Comparison of ENCODE assay signal across 41 mouse cellular contexts in genomic region chr5:76351537-76351936, GRCm38 (mm10). TPM values are rescaled to one million over a fixed set of nuclear protein-coding genes. Genes with fewer than 3 reads are reported as not detected.
"Had no signal": no experiment of that assay in that cellular context is flagged by ENCODE, and none has a peak within 500 bp of the region (broad histone marks: within the 10 kb centered on the region; RNA-seq: fewer than 3 reads in every experiment).

No protein-coding gene starts in this region.

- H3K36me3 ChIP-seq: heart, embryonic 10.5 days; heart, embryonic 12.5 days; heart, embryonic 13.5 days; heart, embryonic 15.5 days; hindbrain, embryonic 10.5 days; hindbrain, embryonic 12.5 days; hindbrain, embryonic 13.5 days; hindbrain, embryonic 15.5 days; intestine, embryonic 15.5 days; kidney, embryonic 15.5 days had no signal

- H3K4me1 ChIP-seq: heart, embryonic 10.5 days; heart, embryonic 12.5 days; heart, embryonic 13.5 days; heart, embryonic 15.5 days; hindbrain, embryonic 10.5 days; hindbrain, embryonic 12.5 days; hindbrain, embryonic 13.5 days; hindbrain, embryonic 15.5 days; intestine, embryonic 15.5 days; kidney, embryonic 15.5 days had no signal

- H3K9ac ChIP-seq: heart, embryonic 12.5 days; heart, embryonic 13.5 days; heart, embryonic 15.5 days; hindbrain, embryonic 12.5 days; hindbrain, embryonic 13.5 days; hindbrain, embryonic 14.5 days; hindbrain, embryonic 15.5 days; intestine, embryonic 15.5 days; kidney, embryonic 15.5 days had no signal

- H3K27ac ChIP-seq: heart, embryonic 10.5 days; heart, embryonic 13.5 days; heart, embryonic 15.5 days; hindbrain, embryonic 10.5 days; hindbrain, embryonic 12.5 days; hindbrain, embryonic 13.5 days; hindbrain, embryonic 14.5 days; hindbrain, embryonic 15.5 days; hindbrain, postnatal 0 days; intestine, embryonic 15.5 days; kidney, embryonic 15.5 days; kidney, postnatal 0 days; layer of hippocampus, adult 2 months had no signal

- DNase-seq: heart, postnatal 10 days; heart, postnatal 14 days; heart, postnatal 36 days; heart, postnatal 4 days; kidney, adult 11 months; kidney, adult 18-20 months; kidney, adult 2 months; kidney, adult 8-10 months; kidney, adult 9 months; kidney, postnatal 10 days; kidney, postnatal 14 days; kidney, postnatal 25 days; kidney, postnatal 36 days; kidney, postnatal 4 days had no signal

- H3K27me3 ChIP-seq: heart, embryonic 12.5 days; heart, embryonic 13.5 days; heart, embryonic 15.5 days; hindbrain, embryonic 12.5 days; hindbrain, embryonic 13.5 days; hindbrain, embryonic 15.5 days; intestine, embryonic 15.5 days; kidney, embryonic 15.5 days had no signal

- H3K4me3 ChIP-seq: heart, embryonic 10.5 days; heart, embryonic 12.5 days; heart, embryonic 13.5 days; heart, embryonic 15.5 days; hindbrain, embryonic 10.5 days; hindbrain, embryonic 12.5 days; hindbrain, embryonic 13.5 days; hindbrain, embryonic 15.5 days; intestine, embryonic 15.5 days; kidney, embryonic 15.5 days; layer of hippocampus, adult 2 months had no signal

- ATAC-seq: inflammation-experienced regulatory T-cells, adult 6 months; intestine, embryonic 15.5 days; intestine, embryonic 16.5 days; intestine, postnatal 0 days had no signal

- H3K4me2 ChIP-seq: heart, embryonic 11.5 days; heart, embryonic 12.5 days; heart, embryonic 13.5 days; heart, embryonic 15.5 days; hindbrain, embryonic 12.5 days; hindbrain, embryonic 13.5 days; hindbrain, embryonic 14.5 days; hindbrain, embryonic 15.5 days; intestine, embryonic 15.5 days; kidney, embryonic 15.5 days had no signal

- H3K9me3 ChIP-seq: heart, embryonic 10.5 days; heart, embryonic 12.5 days; heart, embryonic 13.5 days; heart, embryonic 15.5 days; hindbrain, embryonic 10.5 days; hindbrain, embryonic 12.5 days; hindbrain, embryonic 13.5 days; hindbrain, embryonic 15.5 days; intestine, embryonic 15.5 days; kidney, embryonic 15.5 days had no signal

RNA-seq across cellular contexts. Expression of gene Nmu, which starts 12.1 kb away (rescaled TPM):
- polyA plus RNA-seq: heart, embryonic 11.5 days; heart, embryonic 12.5 days; heart, embryonic 13.5 days; heart, embryonic 14.5 days; heart, embryonic 15.5 days; heart, embryonic 16.5 days; heart, postnatal 0 days; hindbrain, embryonic 11.5 days; inflammation-experienced regulatory T-cells, adult 6 months; kidney, adult 2 months; kidney, embryonic 15.5 days; kidney, embryonic 16.5 days; kidney, postnatal 0 days had no signal

RNA-seq across cellular contexts. Expression of gene Pdcl2, which starts 20.6 kb away (rescaled TPM):
- polyA plus RNA-seq: heart, embryonic 10.5 days; heart, embryonic 11.5 days; heart, embryonic 12.5 days; heart, embryonic 13.5 days; heart, embryonic 14.5 days; heart, embryonic 15.5 days; heart, embryonic 16.5 days; heart, postnatal 0 days; hindbrain, embryonic 10.5 days; hindbrain, embryonic 11.5 days; hindbrain, embryonic 12.5 days; hindbrain, embryonic 13.5 days; hindbrain, embryonic 14.5 days; hindbrain, embryonic 15.5 days; hindbrain, embryonic 16.5 days; hindbrain, postnatal 0 days; inflammation-experienced regulatory T-cells, adult 6 months; intestine, embryonic 14.5 days; intestine, embryonic 15.5 days; intestine, embryonic 16.5 days; intestine, postnatal 0 days; kidney, embryonic 14.5 days; kidney, embryonic 15.5 days; kidney, embryonic 16.5 days; kidney, postnatal 0 days; large intestine, adult 2 months had no signal
